Mouse (Mus musculus) adrenal gland, adult 8-10 months (tissue): Measurements from ENCODE around the gene Ncor2. TPM values are rescaled to one million over a fixed set of nuclear protein-coding genes. Genes with fewer than 3 reads are reported as not detected.
A peak's percentile ranks its signal among the peaks of the same experiment; 100 is the strongest.
"Not testable (repeated sequence)": the region's sequence is repeated elsewhere in the genome, so short reads cannot be mapped to it uniquely, and the experiment has no call there.

ENCODE experiments used
- DNase-seq: peaks from one replicate; pipeline ENCODE4 v3.0.0; 2022
- total RNA-seq, 4 experiments: library from RNA; stranded (reverse); gene quantifications; 2 replicates each; pipeline ENCODE4 v1.2.4; 2022

Gene Ncor2
- total RNA-seq, result 100 to 1,000 TPM; 188 to 380 (median 257) TPM

GRCm38 (mm10) chr5:125179007-125179734 lies at the start of gene Ncor2:
Gene Ncor2 (minus strand): TSS chr5:125179219.
- DNase-seq, result peak; percentile 59

DNA sequence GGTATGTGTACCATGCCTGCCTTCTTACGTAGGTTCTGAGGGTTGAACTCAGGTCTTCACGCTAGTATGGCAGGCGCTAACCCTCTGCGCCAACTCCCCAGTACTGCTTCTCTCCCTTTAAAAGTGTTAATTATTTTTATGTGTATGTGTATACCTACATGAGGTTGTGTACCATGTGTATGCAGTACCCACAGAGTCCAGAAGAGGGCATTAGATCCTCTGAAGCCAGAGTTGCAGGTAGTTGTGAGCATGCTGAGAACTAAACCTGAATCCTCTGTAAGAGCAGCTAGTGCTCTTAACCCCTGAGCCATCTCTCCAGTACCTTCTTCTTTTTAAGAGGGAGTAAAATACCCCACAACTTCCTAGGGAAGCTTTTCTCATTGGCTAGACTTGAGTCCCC lies 48.7 kb upstream of the Ncor2 start:
- no peak for DNase-seq

GRCm38 (mm10) chr5:125226229-125226634 lies 47.2 kb upstream of the Ncor2 start:
- peak; percentile 48 for DNase-seq

DNA sequence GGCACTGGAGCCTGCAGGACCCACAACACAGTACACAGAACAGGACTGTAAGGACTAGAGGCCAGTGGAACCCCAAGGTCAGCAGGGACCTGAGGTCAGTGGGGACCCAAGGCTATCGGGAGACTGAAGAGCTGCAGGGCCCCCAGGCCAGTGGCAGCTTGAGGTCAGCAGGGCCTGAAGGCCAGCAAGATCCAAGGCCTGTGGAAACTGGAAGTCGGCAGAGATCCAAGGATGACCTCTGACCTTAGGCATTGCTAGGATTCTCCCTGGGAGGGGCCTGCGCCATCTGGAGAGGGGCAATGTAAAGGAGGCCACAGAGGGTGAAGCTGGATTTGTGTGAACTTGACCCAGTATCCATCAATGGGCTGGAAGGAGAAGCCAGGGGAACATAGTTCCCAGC lies 45.9 kb upstream of the Ncor2 start:
- peak; percentile 66 for DNase-seq

DNA sequence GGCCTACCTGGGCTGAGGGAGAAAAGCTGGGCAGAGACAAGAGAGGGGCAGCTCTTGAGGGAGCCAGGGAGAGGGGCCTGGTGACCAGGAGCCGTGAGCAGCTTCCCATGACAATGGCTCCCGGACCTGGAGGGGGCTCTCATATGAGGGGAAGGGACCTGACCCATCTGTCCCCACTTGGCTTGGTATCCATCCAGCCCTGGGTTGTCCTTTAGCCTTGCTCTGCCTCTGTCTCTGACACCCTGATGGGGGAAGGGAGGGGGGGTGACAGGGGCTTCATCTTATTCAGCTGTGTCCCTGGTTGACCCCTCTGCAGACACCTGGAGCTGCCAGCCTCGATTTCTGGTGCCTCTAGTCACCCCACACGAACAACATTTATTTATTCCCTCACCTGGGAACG lies 44.9 kb upstream of the Ncor2 start:
- DNase-seq, result no peak

- no peak for DNase-seq
These were observed 43.7 kb upstream of the Ncor2 start for GRCm38 (mm10) chr5:125222706-125223105.

- DNase-seq, result peak; percentile 88
These were observed 42.8 kb upstream of the Ncor2 start for GRCm38 (mm10) chr5:125221868-125222267.

DNA sequence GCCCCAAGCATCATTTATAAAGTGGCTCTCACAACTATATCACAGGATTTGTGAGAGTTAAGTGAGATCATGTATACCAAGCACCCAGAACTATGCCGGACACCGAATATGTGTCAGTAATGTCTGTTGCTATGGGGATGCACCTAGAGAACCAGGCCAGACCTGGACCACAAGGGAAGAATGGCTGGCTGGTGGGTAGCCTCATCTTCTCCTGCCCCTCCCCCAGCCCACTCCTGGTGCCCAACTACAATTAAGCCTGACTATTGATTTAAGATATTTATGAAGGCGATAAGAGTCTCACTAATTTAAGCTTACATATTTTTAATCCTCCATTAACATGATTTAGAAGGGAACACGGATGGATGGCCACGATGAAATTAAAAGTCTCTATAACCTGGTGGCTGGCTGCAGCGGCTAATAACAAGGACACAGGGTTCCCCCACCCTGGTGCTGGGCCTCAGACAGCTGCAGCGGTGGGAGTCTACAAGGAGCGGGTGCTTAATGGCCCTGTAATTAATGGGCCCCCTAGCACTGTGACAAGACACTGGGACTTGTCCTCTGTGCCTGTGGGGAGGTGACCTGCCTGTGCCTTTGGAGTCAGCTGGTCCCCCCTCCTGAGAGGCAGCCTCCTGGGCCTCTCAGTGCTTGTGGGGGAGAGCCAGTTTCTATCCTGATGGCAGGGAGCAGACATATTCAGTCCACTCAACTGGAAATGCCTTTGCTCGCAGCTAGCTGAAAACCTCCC lies 38.6 kb upstream of the Ncor2 start:
- no peak for DNase-seq

DNA sequence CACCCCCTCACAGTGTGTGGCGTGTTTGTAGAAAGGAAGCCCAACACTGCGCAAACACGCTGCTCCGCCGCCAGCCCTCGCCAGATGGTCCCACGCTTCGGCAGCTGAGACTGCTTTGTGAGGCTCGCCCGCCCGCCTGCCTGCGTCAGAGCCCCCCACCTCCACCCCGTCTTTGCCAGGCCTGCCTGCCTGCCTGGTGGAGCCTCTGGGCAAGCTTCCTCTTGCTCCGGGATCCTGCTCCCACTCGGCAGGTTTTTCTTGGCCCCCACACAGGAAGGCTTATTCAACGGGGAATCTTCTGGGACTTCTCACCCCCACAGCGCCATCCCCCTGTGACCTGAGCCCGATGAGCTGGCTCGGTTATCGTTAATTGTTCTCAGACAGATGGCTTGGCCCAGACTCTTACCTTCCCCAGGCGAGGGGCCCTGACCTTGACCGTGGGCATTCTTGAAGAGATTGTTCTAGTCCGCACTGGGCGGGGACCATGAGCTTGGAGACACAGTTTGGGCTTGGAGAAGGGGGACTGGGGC lies 37.0 kb upstream of the Ncor2 start:
- DNase-seq, result no peak

GRCm38 (mm10) chr5:125215346-125215929 lies 36.4 kb upstream of the Ncor2 start:
- DNase-seq, result peak; percentile 75

GRCm38 (mm10) chr5:125214064-125214463 lies 35.0 kb upstream of the Ncor2 start:
- no peak for DNase-seq

DNA sequence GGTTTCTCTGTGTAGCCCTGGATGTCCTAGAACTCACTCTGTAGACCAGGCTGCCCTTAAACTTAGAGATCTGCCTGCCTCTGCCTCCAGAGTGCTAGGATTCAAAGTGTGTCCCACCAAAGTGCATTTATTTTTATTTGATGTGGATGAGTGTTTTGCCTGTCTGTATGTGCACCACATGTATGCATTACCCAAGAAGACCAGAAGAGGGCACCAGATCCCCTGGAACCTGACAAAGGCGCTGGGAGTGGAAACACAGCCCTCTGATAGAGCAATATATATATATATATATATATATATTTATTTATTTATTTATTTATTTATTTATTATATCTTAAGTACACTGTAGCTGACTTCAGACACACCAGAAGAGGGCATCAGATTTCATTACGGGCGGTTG lies 25.9 kb upstream of the Ncor2 start:
- not testable (repeated sequence) for DNase-seq

DNA sequence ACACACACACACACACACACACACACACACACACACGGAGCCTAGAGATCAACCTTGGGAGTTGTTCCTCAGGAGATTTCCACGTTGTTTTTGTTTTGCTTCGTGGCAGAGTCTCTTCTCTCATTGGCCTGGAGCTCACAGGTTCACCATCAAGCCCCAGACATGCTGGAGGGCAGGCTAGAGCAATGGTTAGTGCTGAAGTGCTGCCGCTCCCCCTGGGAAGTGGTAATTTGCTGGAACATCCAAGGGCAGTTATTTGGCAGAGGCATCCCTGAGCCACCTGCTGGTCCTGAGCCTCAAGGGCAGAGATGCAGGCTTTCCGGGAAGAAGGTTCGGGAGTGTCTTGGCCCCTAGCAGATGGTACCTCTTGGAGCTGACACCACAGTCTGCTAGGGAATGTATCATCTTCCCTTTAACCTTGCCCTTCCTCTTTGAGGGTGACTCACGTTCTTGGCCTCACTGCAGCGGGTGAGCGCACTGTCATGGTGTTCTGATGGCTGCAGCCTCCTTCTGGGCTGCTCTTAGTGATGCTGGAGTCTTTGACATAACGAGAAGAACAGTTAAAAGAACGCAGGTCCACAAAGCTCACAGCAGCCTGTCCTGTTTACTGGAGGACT lies 25.3 kb upstream of the Ncor2 start:
- DNase-seq, result peak; percentile 78

GRCm38 (mm10) chr5:125203759-125204158 lies 24.7 kb upstream of the Ncor2 start:
- DNase-seq, result peak; percentile 76

- DNase-seq, result peak; percentile 85
These were observed 24.1 kb upstream of the Ncor2 start for GRCm38 (mm10) chr5:125203099-125203498.

DNA sequence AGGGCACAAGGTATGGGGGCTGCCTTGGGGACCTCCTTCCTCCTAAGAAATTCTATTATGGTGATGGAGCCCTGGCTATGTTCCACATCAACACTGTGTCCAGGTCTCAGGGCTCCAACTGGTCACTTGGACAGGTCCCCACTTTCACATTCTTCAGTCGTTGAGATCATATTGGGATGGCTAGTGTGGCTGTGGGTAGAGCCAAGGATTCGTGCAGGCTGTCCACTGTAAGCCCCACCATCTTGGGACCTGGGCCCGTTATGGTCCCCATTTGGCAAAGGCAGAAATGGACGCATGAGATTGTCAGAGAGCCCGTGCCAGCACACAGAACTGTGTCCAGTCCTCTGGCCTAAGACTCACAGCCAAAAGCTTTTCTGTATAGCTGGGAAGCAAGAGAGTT lies 23.1 kb upstream of the Ncor2 start:
- DNase-seq, result no peak

GRCm38 (mm10) chr5:125199086-125199485 lies 20.1 kb upstream of the Ncor2 start:
- no peak for DNase-seq

GRCm38 (mm10) chr5:125197325-125197724 lies 18.3 kb upstream of the Ncor2 start:
- not testable (repeated sequence) for DNase-seq

DNA sequence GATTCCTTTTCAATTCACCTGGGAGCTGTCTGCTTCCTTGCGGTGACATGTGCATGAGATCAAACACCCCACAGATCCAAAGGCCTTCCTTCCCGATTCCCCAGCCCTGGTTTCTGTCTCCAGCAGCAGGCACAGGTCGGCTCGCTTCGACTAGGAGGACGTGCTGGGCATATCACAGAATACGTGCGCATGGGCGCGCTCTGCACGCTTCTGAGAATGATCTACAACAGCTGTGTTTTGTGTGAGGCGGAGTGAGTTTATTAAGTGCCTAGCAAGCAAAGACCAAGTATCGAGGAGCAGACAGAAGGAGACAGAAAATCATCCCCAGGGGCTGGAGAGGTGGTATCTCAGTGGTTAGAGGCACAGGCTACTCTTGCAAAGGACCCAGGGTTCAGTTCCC lies 17.0 kb upstream of the Ncor2 start:
- no peak for DNase-seq

GRCm38 (mm10) chr5:125195142-125195541 lies 16.1 kb upstream of the Ncor2 start:
- DNase-seq, result no peak

DNA sequence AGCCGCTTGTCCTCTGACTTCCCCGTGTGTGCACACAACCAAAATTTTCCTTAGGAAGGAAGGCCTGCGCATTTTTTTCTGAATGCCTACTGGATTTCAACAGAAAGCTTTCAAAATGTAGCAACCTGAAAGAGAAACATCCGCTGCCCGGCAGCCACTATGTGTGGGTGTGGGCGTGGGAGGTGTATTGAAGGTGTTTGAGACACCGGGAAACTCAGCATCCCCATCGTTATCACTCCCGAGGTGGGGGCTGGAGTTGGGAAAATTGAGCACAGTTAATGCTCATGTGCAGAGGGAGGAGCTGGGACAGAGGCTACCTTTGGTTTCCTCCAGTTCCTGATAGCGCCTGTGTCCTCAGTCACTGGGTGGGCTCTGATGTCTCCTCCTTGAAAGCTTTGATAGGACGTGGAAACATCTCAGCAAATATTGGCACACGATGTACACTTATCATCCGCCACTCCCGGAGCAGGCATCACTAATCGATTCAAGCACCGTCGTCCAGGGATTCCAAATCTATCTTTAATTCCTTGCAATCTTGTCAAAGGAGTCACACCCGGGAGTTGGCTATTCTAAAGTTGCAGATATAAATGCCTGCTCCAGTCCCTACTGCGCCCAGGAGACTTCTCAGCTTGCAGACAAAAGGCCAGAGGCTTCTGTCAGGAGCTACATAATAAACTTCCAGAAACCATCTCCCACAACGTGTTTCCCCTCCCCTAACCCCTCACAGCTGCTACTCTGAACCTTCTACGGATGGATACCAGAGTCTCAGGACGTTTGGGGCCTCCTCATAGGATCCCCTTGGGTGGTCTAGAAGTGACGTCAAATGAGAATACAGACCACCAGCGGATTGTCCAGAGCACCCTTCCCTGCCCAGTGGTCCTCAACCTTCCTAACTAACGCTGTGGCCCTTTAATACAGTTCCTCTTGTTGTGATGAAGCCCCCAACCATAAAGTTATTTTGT lies 14.7 kb upstream of the Ncor2 start:
- no peak for DNase-seq

GRCm38 (mm10) chr5:125191608-125192007 lies 12.6 kb upstream of the Ncor2 start:
- DNase-seq, result no peak
